Mouse (Mus musculus) layer of hippocampus, postnatal 14 days (tissue): ENCODE measurements around the gene Zcchc2. TPM values are rescaled to one million over a fixed set of nuclear protein-coding genes. Genes with fewer than 3 reads are reported as not detected.

Experiments used
- DNase-seq, 2 experiments: peaks; one replicate each; pipeline ENCODE4 v3.0.0; 2021 to 2022; ENCODE audit warnings: low spot score in 2 of 2, mixed read lengths in 1 of 2
- total RNA-seq, 2 experiments: library from RNA; stranded (reverse); gene quantifications; 2 replicates each; pipeline ENCODE4 v1.2.3; 2021

Gene Zcchc2
- total RNA-seq, 2 experiments from 2014 or later, result 17.7 to 19.1 TPM

DNA sequence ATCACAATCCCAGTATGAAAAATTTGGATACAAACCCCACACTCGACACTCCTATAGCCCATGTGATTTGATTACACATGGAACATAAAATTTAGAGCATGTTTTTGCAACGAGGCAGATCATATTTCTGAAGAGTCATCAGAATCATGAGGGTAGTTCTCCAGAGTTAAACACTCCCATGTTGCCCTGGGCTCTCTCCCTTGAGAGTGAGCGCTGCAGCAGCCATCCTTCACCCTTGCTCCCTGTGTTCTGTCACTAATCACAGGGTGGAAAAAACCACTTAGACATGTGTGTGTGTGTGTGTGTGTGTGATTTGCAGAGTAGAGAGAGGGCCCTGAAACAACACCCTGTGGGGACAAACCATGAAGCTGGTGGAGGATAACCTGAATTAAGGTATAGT is 2.0 kb upstream of the Zcchc2 start:
- no peak for DNase-seq

- DNase-seq, result no peak
Measured at GRCm38 (mm10) chr1:105988903-105989639, 1.1 kb upstream of the Zcchc2 start.

GRCm38 (mm10) chr1:105989640-105989984 is 594 bp upstream of the Zcchc2 start:
- DNase-seq, result peak in 1 of 2 experiments; percentile 12

DNA sequence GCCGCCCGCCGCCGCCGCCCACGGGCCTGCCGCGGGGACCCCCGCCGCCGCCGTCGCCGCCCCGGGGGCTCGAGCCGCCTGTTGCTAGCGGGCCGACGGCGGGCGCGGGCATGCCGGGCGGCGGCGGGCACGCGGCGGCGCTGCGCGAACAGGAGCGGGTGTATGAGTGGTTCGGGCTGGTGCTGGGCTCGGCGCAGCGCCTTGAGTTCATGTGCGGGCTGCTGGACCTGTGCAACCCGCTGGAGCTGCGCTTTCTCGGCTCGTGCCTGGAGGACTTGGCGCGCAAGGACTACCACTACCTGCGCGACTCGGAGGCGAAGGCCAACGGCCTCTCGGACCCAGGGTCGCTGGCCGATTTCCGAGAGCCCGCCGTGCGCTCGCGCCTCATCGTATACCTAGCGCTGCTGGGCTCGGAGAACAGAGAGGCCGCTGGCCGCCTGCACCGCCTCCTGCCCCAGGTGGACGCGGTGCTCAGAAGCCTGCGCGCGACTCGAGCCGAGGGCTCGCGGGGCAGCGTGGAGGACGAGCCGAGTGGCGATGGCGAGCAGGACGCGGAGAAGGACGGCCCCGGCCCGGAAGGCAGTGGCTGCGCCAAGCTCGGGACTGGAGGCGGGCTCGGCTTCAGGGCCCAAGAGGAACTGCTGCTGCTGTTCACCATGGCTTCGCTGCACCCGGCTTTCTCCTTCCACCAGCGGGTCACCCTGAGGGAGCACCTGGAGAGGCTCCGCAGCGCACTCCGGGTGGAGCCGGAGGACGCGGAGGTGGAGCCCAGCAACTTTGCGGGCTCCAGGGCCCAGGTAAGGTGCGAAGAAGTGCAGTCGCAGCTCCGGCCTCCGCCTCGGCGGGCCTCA is 930 bp downstream of the Zcchc2 start:
- peak; percentile 53 to 65 for DNase-seq

GRCm38 (mm10) chr1:105991931-105992837 is 2.0 kb downstream of the Zcchc2 start:
- peak in 1 of 2 experiments; percentile 17 for DNase-seq

GRCm38 (mm10) chr1:105993196-105993595 is 3.0 kb downstream of the Zcchc2 start:
- peak in 1 of 2 experiments; percentile 14 for DNase-seq

DNA sequence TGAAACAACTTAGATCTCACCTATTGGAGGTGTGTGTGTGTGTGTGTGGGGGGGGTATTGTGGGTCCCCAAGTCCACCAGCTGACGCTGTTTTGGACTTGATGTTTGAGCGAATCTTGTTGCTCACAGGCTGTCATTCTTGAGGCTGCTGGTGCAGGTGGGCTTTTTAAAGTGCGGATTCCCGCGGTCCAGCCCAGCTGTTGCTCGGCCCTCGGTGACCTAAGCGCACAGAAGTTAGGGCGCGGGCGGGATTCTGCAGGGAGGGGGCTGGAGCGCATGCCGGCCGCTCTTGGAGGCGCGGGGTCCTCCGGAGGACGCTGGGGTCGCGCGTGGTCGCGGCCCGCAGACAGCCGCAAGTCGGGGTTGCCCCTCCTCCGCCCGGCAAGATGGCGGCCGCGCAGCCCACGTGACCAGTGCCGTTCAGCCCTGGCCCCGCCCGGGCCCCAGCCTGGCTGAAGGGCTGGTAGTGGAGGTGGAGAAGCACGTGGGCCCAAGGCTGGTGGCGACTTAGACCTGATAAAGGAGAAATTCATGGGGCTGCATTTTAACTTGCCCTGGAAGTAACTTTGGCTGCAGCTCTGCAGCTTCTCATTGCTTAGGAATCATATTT is 3.5 kb downstream of the Zcchc2 start:
- DNase-seq, result peak; percentile 81

- DNase-seq, result no peak
Measured at GRCm38 (mm10) chr1:105995966-105996365, 5.8 kb downstream of the Zcchc2 start.

GRCm38 (mm10) chr1:105997282-105997681 is 7.1 kb downstream of the Zcchc2 start:
- DNase-seq, result no peak

DNA sequence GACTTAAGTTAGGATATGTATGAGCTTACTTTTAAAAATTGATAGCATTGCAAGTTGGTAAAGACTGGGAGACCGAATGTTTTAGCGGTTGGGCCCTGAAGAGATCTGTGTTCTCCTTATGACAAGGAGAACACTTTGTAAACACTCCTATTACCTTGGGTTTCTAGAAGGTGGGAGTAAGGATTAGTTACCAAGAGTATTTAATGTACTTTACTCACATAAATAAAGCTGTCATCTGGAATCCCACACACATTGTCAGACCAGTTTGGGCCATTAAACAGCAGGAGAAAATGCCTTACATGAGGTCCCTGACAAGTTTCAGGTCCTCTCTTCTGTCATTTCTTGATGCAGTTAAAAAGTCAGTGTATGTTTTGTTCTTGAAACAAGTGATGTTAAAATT is 9.6 kb downstream of the Zcchc2 start:
- no peak for DNase-seq

GRCm38 (mm10) chr1:106007581-106007980 is 17.4 kb downstream of the Zcchc2 start:
- no peak for DNase-seq

- no peak for DNase-seq
Measured at GRCm38 (mm10) chr1:106011097-106011496, 20.9 kb downstream of the Zcchc2 start.

GRCm38 (mm10) chr1:106013759-106014158 is 23.6 kb downstream of the Zcchc2 start:
- DNase-seq, result no peak

GRCm38 (mm10) chr1:106016262-106016661 is 26.1 kb downstream of the Zcchc2 start:
- DNase-seq, result no peak

DNA sequence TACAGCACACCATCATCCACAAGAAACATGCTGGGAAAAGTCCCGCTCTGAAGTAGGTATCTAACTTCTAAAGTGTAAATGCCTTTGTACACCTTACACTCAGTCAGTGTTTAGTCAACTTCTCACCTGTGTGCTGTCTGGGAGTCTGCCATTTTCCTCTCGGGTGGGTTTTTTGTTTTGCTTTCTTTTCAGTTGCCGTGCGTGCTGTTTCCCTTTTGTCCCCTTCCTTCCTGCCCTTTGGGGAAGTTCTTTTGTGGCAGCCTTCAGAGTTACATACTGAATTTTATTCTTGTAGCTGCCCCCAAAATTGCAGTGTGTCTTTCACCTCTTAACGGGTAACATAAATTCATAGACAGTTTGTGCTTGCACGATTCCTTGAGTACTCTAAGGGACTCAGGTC is 29.6 kb downstream of the Zcchc2 start:
- DNase-seq, result no peak

GRCm38 (mm10) chr1:106022998-106023397 is 32.8 kb downstream of the Zcchc2 start:
- no peak for DNase-seq

GRCm38 (mm10) chr1:106024254-106024653 is 34.0 kb downstream of the Zcchc2 start:
- DNase-seq, result no peak

GRCm38 (mm10) chr1:106024778-106025177 is 34.6 kb downstream of the Zcchc2 start:
- DNase-seq, result no peak

DNA sequence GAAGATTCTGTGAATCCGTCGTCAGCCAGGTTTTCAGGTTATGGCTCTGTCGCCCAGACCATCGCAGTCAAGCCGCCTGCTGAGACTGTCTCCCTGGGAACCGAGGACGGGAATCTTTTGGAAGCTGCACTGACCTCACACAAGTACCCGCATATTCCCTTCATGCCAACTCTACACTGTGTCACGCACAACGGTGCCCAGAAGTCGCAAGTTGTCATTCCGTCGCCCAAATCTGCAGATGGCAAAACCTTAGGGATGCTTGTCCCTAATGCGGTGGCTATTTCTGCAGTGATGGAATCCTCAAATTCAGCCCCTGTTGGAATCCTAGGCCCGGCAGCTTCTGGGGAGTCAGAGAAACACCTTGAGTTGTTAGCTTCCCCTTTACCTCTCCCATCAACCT is 39.6 kb downstream of the Zcchc2 start:
- no peak for DNase-seq

DNA sequence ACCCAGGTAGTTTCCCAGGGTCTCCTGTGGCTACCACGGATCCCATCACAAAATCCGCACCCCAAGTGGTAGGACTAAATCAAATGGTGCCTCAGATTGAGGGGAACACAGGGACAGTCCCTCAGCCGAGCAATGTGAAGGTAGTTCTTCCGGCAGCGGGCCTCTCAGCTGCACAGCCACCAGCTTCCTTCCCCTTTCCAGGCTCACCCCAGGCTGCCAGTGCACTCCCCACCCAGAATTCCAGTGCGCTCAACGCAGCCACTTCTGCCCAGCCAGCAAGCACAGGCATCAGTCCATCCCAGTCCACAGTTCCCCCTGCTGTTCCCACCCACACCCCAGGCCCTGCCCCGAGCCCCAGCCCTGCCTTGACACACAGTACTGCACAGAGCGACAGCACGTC is 40.1 kb downstream of the Zcchc2 start:
- DNase-seq, result no peak

DNA sequence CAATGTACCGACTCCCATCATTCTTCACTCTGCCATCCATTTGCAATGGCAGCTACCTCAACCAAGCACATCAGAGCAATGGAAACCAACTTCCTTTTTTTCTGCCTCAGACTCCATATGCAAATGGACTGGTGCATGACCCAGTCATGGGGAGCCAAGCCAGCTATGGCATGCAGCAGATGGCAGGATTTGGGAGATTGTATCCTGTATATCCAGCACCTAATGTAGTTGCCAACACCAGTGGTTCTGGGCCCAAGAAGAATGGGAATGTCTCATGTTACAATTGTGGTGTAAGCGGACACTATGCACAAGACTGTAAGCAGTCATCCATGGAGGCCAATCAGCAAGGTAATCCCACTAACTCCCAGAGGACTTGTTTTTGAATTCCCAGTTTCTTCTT is 40.7 kb downstream of the Zcchc2 start:
- DNase-seq, result no peak
